Mouse (Mus musculus) liver, embryonic 13.5 days (tissue): ENCODE data around the gene Cckbr. TPM values are rescaled to one million over a fixed set of nuclear protein-coding genes. Genes with fewer than 3 reads are reported as not detected.
A peak's percentile ranks its signal among the peaks of the same experiment; 100 is the strongest.

Experiments
- ATAC-seq: fragments of 200-750 bp; cut with Nextera tagmentation; 2 replicates; pipeline ENCODE4 v1.8.0; 2017; ENCODE audit warnings: low read depth, mild to moderate bottlenecking, moderate number of reproducible peaks, moderate library complexity
- DNase-seq: peaks from one replicate; pipeline ENCODE4 v3.0.0; 2022
- H3K27ac ChIP-seq: fragments of 300-500 bp; sonication (generic); 2 replicates; pipeline ENCODE4 v1.5.1; 2015; ENCODE audit warnings: moderate library complexity, mild to moderate bottlenecking, inconsistent platforms
- H3K27me3 ChIP-seq: fragments of 300-500 bp; sonication (generic); 2 replicates; pipeline ENCODE4 v1.6.1; 2015; ENCODE audit warnings: mild to moderate bottlenecking, inconsistent platforms
- H3K36me3 ChIP-seq: fragments of 300-500 bp; sonication (generic); 2 replicates; pipeline ENCODE4 v1.6.1; 2015; ENCODE audit warnings: mild to moderate bottlenecking, inconsistent platforms
- H3K4me1 ChIP-seq: fragments of 300-500 bp; sonication (generic); replicated peaks from 2 replicates; pipeline ENCODE4 v1.6.1; 2015; ENCODE audit warnings: inconsistent platforms
- H3K4me2 ChIP-seq: fragments of 300-500 bp; sonication (generic); 2 replicates; pipeline ENCODE4 v1.6.1; 2015; ENCODE audit warnings: inconsistent platforms, mild to moderate bottlenecking, moderate library complexity
- H3K4me3 ChIP-seq: fragments of 300-500 bp; sonication (generic); replicated peaks from 2 replicates; pipeline ENCODE4 v1.5.1; 2015; ENCODE audit warnings: mild to moderate bottlenecking, inconsistent platforms
- H3K9ac ChIP-seq: fragments of 300-500 bp; sonication (generic); 2 replicates; pipeline ENCODE4 v1.6.1; 2015; ENCODE audit warnings: mild to moderate bottlenecking, inconsistent platforms
- H3K9me3 ChIP-seq: fragments of 300-500 bp; sonication (generic); replicated peaks from 2 replicates; pipeline ENCODE4 v1.6.1; 2016; ENCODE audit warnings: inconsistent platforms
- WGBS: fragments of 180-500 bp; shearing (Covaris S2); methylation state at CpG from one replicate; pipeline ENCODE4 v1.1.7; 2015; ENCODE audit not compliant: insufficient replicate concordance; 5-methylcytosine and 5-hydroxymethylcytosine counted together
- polyA plus RNA-seq: library from polyadenylated mRNA; unstranded; fragments of >200 nt; fragmentation: Nextera tagmentation; extraction: Ambion mirVana; gene quantifications from 2 replicates; pipeline ENCODE4 v1.2.1, GENCODE M21; 2015

Gene Cckbr
- polyA plus RNA-seq, 1 experiment from 2014 or later, result not detected

- H3K27me3 ChIP-seq, result peaks cover 27% of the 10 kb centered on the region
- WGBS, result 63% methylated on average over 6 of the region's 6 CpGs
- no peak overlapping the region for H3K4me3 ChIP-seq
- H3K36me3 ChIP-seq, result no peaks in the 10 kb centered on the region
- H3K27ac ChIP-seq, result no peak overlapping the region
- H3K9ac ChIP-seq, result no peak overlapping the region
- H3K9me3 ChIP-seq, result no peaks in the 10 kb centered on the region
- no peak for ATAC-seq
- no peaks in the 10 kb centered on the region for H3K4me1 ChIP-seq
- DNase-seq, result no peak
- no peak overlapping the region for H3K4me2 ChIP-seq
Measured at GRCm38 (mm10) chr7:105479232-105479631, 53.7 kb downstream of the Cckbr start.

GRCm38 (mm10) chr7:105480081-105480480 lies 54.5 kb downstream of the Cckbr start:
- WGBS, result 50% methylated on average over 5 of the region's 5 CpGs
- H3K4me2 ChIP-seq, result no peak overlapping the region
- H3K27me3 ChIP-seq, result peaks cover 27% of the 10 kb centered on the region
- no peak overlapping the region for H3K9ac ChIP-seq
- no peaks in the 10 kb centered on the region for H3K36me3 ChIP-seq
- H3K27ac ChIP-seq, result no peak overlapping the region
- ATAC-seq (no peak), DNase-seq (no peak)
- H3K4me1 ChIP-seq, result no peaks in the 10 kb centered on the region
- no peak overlapping the region for H3K4me3 ChIP-seq
- H3K9me3 ChIP-seq, result no peaks in the 10 kb centered on the region

- Histone ChIP-seq H3K4me3 (peak overlapping the region; percentile 49), H3K36me3 (no peaks in the 10 kb centered on the region), H3K4me2 (peak overlapping the region; percentile 63; the same call in 1 of the 2 replicates), H3K9ac (no peak overlapping the region), H3K9me3 (no peaks in the 10 kb centered on the region), H3K27me3 (peaks cover 27% of the 10 kb centered on the region), H3K4me1 (no peaks in the 10 kb centered on the region), H3K27ac (no peak overlapping the region)
- no peak for DNase-seq
- ATAC-seq, result no peak
- 69% methylated on average over 23 of the region's 23 CpGs for WGBS
Measured at GRCm38 (mm10) chr7:105480561-105481504, 55.3 kb downstream of the Cckbr start.

GRCm38 (mm10) chr7:105481505-105482411 lies 56.2 kb downstream of the Cckbr start, which contains the start of gene Cavin3:
Gene Cavin3, minus strand, starts transcription at chr7:105482300.
- no peak within 1 kb of the TSS for H3K27ac ChIP-seq

GRCm38 (mm10) chr7:105482426-105482825 lies 56.9 kb downstream of the Cckbr start:
- Histone ChIP-seq H3K4me1 (no peaks in the 10 kb centered on the region), H3K27me3 (peaks cover 27% of the 10 kb centered on the region), H3K9ac (no peak overlapping the region), H3K27ac (no peak overlapping the region), H3K9me3 (no peaks in the 10 kb centered on the region), H3K4me3 (peak overlapping the region; percentile 49; the same call in 1 of the 2 replicates), H3K36me3 (no peaks in the 10 kb centered on the region), H3K4me2 (peak overlapping the region; percentile 63)
- DNase-seq, result no peak
- 42% methylated on average over 8 of the region's 8 CpGs for WGBS
- no peak for ATAC-seq

More at GRCm38 (mm10) chr7:105481505-105482411, 56.2 kb downstream of the Cckbr start, which contains the start of gene Cavin3:
- ATAC-seq, result peak; percentile 59; the same call in 1 of the 2 replicates
- 6% methylated on average over 63 of the region's 63 CpGs for WGBS
- Histone ChIP-seq H3K27me3 (peaks cover 27% of the 10 kb centered on the region), H3K9ac (peak within 1 kb of the TSS; percentile 33), H3K4me1 (no peaks in the 10 kb centered on the region), H3K9me3 (no peaks in the 10 kb centered on the region), H3K4me3 (peak within 1 kb of the TSS; percentile 49), H3K4me2 (peak within 1 kb of the TSS; percentile 63), H3K36me3 (no peaks in the 10 kb centered on the region)
- DNase-seq, result no peak

GRCm38 (mm10) chr7:105485029-105485428 lies 59.5 kb downstream of the Cckbr start:
- Histone ChIP-seq H3K9ac (no peak overlapping the region), H3K27ac (no peak overlapping the region), H3K36me3 (no peaks in the 10 kb centered on the region), H3K4me2 (no peak overlapping the region), H3K4me1 (no peaks in the 10 kb centered on the region), H3K4me3 (no peak overlapping the region), H3K9me3 (no peaks in the 10 kb centered on the region), H3K27me3 (peaks cover 27% of the 10 kb centered on the region)
- 53% methylated on average over 5 of the region's 5 CpGs for WGBS
- no peak for DNase-seq
- no peak for ATAC-seq

- H3K4me3 ChIP-seq, result no peak overlapping the region
- WGBS, result 53% methylated on average over 6 of the region's 6 CpGs
- H3K27ac ChIP-seq, result no peak overlapping the region
- no peaks in the 10 kb centered on the region for H3K36me3 ChIP-seq
- ATAC-seq (no peak), DNase-seq (no peak)
- no peaks in the 10 kb centered on the region for H3K4me1 ChIP-seq
- no peaks in the 10 kb centered on the region for H3K9me3 ChIP-seq
- H3K9ac ChIP-seq, result no peak overlapping the region
- 0 out of 2 replicates have a peak, but pooled peaks cover 8% of the 10 kb centered on the region for H3K27me3 ChIP-seq
- no peak overlapping the region for H3K4me2 ChIP-seq
Measured at GRCm38 (mm10) chr7:105487104-105487876, 61.8 kb downstream of the Cckbr start.

- H3K4me3 ChIP-seq, result no peak overlapping the region
- no peak overlapping the region for H3K4me2 ChIP-seq
- no peaks in the 10 kb centered on the region for H3K4me1 ChIP-seq
- 0 out of 2 replicates have a peak, but pooled peaks cover 3% of the 10 kb centered on the region for H3K27me3 ChIP-seq
- ATAC-seq (no peak), DNase-seq (no peak)
- no peaks in the 10 kb centered on the region for H3K9me3 ChIP-seq
- 66% methylated on average over 3 of the region's 3 CpGs for WGBS
- no peak overlapping the region for H3K27ac ChIP-seq
- H3K9ac ChIP-seq, result no peak overlapping the region
- H3K36me3 ChIP-seq, result no peaks in the 10 kb centered on the region
Measured at GRCm38 (mm10) chr7:105497881-105498280, 72.3 kb downstream of the Cckbr start.

- no peak for ATAC-seq
- Histone ChIP-seq H3K4me3 (no peak overlapping the region), H3K4me2 (no peak overlapping the region), H3K4me1 (no peaks in the 10 kb centered on the region), H3K9ac (no peak overlapping the region), H3K36me3 (no peaks in the 10 kb centered on the region), H3K9me3 (no peaks in the 10 kb centered on the region), H3K27me3 (0 out of 2 replicates have a peak, but pooled peaks cover 3% of the 10 kb centered on the region), H3K27ac (no peak overlapping the region)
- WGBS, result 20% methylated on average over 10 of the region's 10 CpGs
- no peak for DNase-seq
Measured at GRCm38 (mm10) chr7:105498854-105499492, 73.4 kb downstream of the Cckbr start.

GRCm38 (mm10) chr7:105499676-105500075 lies 74.1 kb downstream of the Cckbr start:
- no peak for DNase-seq
- no peaks in the 10 kb centered on the region for H3K36me3 ChIP-seq
- H3K4me3 ChIP-seq, result no peak overlapping the region
- no peak overlapping the region for H3K4me2 ChIP-seq
- ATAC-seq, result no peak
- H3K4me1 ChIP-seq, result no peaks in the 10 kb centered on the region
- H3K27me3 ChIP-seq, result 0 out of 2 replicates have a peak, but pooled peaks cover 3% of the 10 kb centered on the region
- H3K9ac ChIP-seq, result no peak overlapping the region
- 60% methylated on average over 1 of the region's 1 CpGs for WGBS
- no peak overlapping the region for H3K27ac ChIP-seq
- no peaks in the 10 kb centered on the region for H3K9me3 ChIP-seq
